Mouse (Mus musculus) spleen, adult 18-20 months (tissue): ENCODE results near the gene Rhof.
"Not testable (repeated sequence)": the region's sequence is repeated elsewhere in the genome, so short reads cannot be mapped to it uniquely, and the experiment has no call there.

ENCODE experiments used
- DNase-seq, 2 experiments: peaks; one replicate each; pipeline ENCODE4 v3.0.0; 2022; ENCODE audit warnings: mixed read lengths in 2 of 2

Rhof gene

GRCm38 (mm10) chr5:123064207-123064606, 68.3 kb downstream of the Rhof start:
- peak in 1 of 2 experiments; percentile 61 for DNase-seq

- no peak for DNase-seq
Observed at GRCm38 (mm10) chr5:123063141-123063540, 69.4 kb downstream of the Rhof start.

GRCm38 (mm10) chr5:123061402-123061749, 71.1 kb downstream of the Rhof start:
- DNase-seq = not testable (repeated sequence)

GRCm38 (mm10) chr5:123060706-123061401, 71.6 kb downstream of the Rhof start:
- DNase-seq = no peak

- peak in 1 of 2 experiments; percentile 48 for DNase-seq
Observed at GRCm38 (mm10) chr5:123059757-123060520, 72.6 kb downstream of the Rhof start.

GRCm38 (mm10) chr5:123058251-123059102, 74.0 kb downstream of the Rhof start:
- DNase-seq = peak in 1 of 2 experiments; percentile 25

- peak; percentile 95 to 99 for DNase-seq
Observed at GRCm38 (mm10) chr5:123057366-123058250, 74.9 kb downstream of the Rhof start.
